ENCODE assay signal across 9 mouse cellular contexts in the genomic region with DNA sequence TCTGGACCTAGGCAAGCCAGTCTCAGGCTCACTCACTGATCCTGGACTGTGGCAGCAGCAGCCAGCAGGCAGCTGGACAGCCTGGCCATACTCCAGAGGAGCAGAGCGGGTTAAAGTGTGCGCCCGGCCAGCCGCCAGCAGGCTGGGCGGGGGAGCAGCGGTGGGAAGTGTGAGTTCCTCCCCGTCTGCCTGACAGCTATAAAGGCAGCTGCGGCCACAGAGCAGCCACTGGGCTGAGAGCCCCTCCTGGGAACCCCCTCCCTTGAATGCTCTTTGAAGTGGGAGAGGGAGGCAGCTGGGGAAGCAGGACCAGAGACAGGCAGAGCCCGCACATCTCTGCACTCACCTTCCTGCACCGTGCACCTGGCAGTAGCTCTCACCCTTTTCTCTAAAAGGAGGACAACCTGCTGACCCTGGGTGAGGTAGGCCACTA. TPM values are rescaled to one million over a fixed set of nuclear protein-coding genes. Genes with fewer than 3 reads are reported as not detected.
DNase-seq lines count a peak whose midpoint lies in the region; ATAC-seq and TF ChIP-seq lines count a peak whose summit lies in the region.
"Had no signal": no experiment of that assay in that cellular context is flagged by ENCODE, and none has a peak within 500 bp of the region (broad histone marks: within the 10 kb centered on the region; RNA-seq: fewer than 3 reads in every experiment).

Adamtsl2 (plus strand) TSS at position 228 of the 433 bp plus-strand sequence.

- peak within 1 kb of the TSS; percentile 1; the same call in 1 of the 2 replicates for H3K9ac ChIP-seq in hindbrain, embryonic 11.5 days (ENCODE audit: low read depth, low read length)

- peak; percentile 78 for ATAC-seq in hindbrain, embryonic 11.5 days (ENCODE audit: low FRiP score)

- no peaks in the 10 kb centered on the region for H3K27me3 ChIP-seq in hindbrain, embryonic 11.5 days (ENCODE audit: control insufficient read depth, insufficient read depth, low read length)

- H3K4me3 ChIP-seq in gastrocnemius, adult 2 months, result peak within 1 kb of the TSS; percentile 62
- 0 out of 2 replicates have a peak within 1 kb of the TSS, but pooled peaks have one; percentile 8 for H3K4me3 ChIP-seq in hindbrain, embryonic 11.5 days (ENCODE audit: low read depth, low read length)

- DNase-seq in ZHBTc4 (ENCODE audit: low read depth, low spot score), result peak; percentile 13
- peak; percentile 29 to 45 for DNase-seq in cerebellum, postnatal 25 days
- DNase-seq in gastrocnemius, adult 2 months, result peak; percentile 88
- DNase-seq in hindbrain, embryonic 11.5 days (ENCODE audit: low spot score), result peak; percentile 63
- DNase-seq in layer of hippocampus, postnatal 10 days (ENCODE audit: low spot score in 2 of 2), result peak; percentile 74 to 80
- peak; percentile 95 for DNase-seq in lung, postnatal 10 days
- peak; percentile 75 for DNase-seq in retina, embryonic 14.5 days (ENCODE audit: low spot score)
- no peak for DNase-seq in c-Kit-positive CD71-positive TER-119-positive erythroid progenitor cells, embryonic 14.5 days (ENCODE audit: low spot score)

- under 1% methylated on average over 10 of the region's 10 CpGs for WGBS in hindbrain, embryonic 11.5 days

- TF ChIP-seq CTCF in gastrocnemius, adult 2 months (IDR thresholded peaks at IDR 0.05), result no peak

- H3K36me3 ChIP-seq in hindbrain, embryonic 11.5 days (ENCODE audit: control insufficient read depth, insufficient read depth, low read length), result no peaks in the 10 kb centered on the region

- H3K4me1 ChIP-seq in hindbrain, embryonic 11.5 days (replicated peaks; ENCODE audit: control insufficient read depth, insufficient read depth, low read length), result peaks cover 6% of the 10 kb centered on the region; the same call in 1 of the 2 replicates

- H3K4me2 ChIP-seq in hindbrain, embryonic 11.5 days (replicated peaks; ENCODE audit: low read depth, low read length), result peak within 1 kb of the TSS; percentile 12; the same call in 1 of the 2 replicates

- H3K27ac ChIP-seq in gastrocnemius, adult 2 months, result 0 out of 2 replicates have a peak within 1 kb of the TSS, but pooled peaks have one; percentile 29
- H3K27ac ChIP-seq in hindbrain, embryonic 11.5 days (ENCODE audit: low read depth, low read length), result no peak within 1 kb of the TSS

- intact Hi-C loops in gastrocnemius, adult 2 months (cut with DNase I), result no loop called here

- no peaks in the 10 kb centered on the region for H3K9me3 ChIP-seq in hindbrain, embryonic 11.5 days (ENCODE audit: control insufficient read depth, low read length)

RNA-seq across cellular contexts. Expression of gene Adamtsl2, which starts in this region (rescaled TPM):
- 1 to 10 TPM; 2.9 to 9.8 TPM for total RNA-seq in gastrocnemius, adult 2 months (2021)
- polyA plus RNA-seq in hindbrain, embryonic 11.5 days (2014; fragmentation: Nextera tagmentation; extraction: Ambion mirVana), result 5.6 and 6.2 TPM in 2 replicates
- 10 to 100 TPM; 16.1 to 18.1 TPM for total RNA-seq in layer of hippocampus, postnatal 10 days (2021)
- total RNA-seq: neutrophil, adult 5-6 weeks had no signal
